Mouse (Mus musculus): ENCODE data around the gene Irak3.
"Not testable (repeated sequence)": the region's sequence is repeated elsewhere in the genome, so short reads cannot be mapped to it uniquely, and the experiment has no call there.

DNA sequence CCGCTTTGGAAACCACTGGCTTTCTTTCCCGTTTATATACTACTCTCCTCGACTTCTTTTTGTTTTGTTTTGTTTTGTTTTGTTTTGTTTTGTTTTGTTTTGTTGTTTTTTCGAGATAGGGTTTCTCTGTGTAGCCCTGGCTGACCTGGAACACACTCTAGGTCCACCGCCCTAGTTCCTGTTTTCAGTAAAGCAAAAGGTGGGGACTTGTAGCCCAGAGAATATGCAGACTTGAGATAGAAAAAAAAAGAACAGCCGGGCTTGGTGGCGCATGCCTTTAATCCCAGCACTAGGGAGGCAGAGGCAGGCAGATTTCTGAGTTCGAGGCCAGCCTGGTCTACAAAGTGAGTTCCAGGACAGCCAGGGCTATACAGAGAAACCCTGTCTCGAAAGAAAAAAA, 88.4 kb downstream of the Irak3 start:
- not testable (repeated sequence) for TF ChIP-seq CTCF (conservative IDR thresholded peaks at IDR 0.05; ENCODE audit: low read length); NANOG (IDR thresholded peaks at IDR 0.05; ENCODE audit: borderline replicate concordance, low read length); POU5F1 (IDR thresholded peaks at IDR 0.05; ENCODE audit: borderline replicate concordance, low read length)
